Mouse (Mus musculus) T-helper 17 cell (primary cell): ENCODE measurements around the gene Serpinb1c.

Experiments
- in situ Hi-C, 2 experiments: fragments of 300-600 bp; cut with MboI, MseI; formaldehyde crosslinking; loops; 1 replicate in 1 of 2; 2 replicates in 1 of 2; pipeline ENCODE4 v1.15.1; 2025; ENCODE audit warnings: high pct_unique_total_duplicates in 2 of 2

Serpinb1c gene

GRCm38 (mm10) chr13:32867030-32867429 lies 31.0 kb downstream of the Serpinb1c start:
- in situ Hi-C loops = loop anchor here in 1 of 2 experiments (25.0 kb wide), 2 partner anchors 895 to 1020 kb away; no protein-coding TSS in a partner anchor

DNA sequence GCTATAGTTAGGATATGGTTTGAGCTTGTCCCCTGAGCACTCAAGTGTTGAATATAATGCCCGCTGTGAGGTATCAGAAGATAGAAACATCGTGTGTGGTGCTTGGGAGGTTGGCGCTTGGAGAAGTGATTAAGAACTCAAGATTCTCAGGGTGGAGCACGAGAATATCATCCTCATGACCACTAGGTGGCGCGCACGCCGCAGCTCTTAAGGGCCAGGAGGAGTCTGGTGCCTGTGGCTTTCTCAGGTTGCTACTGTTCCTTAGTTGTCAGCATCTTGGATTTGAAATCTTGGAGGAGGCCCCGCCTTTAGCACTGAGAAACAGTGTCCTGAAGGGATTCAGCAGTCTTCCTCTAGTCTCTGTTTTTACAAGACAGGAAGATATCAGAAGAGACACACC lies 31.5 kb downstream of the Serpinb1c start:
- in situ Hi-C loops = loop anchor here in 1 of 2 experiments (25.0 kb wide), 2 partner anchors 896 to 1021 kb away; no protein-coding TSS in a partner anchor

DNA sequence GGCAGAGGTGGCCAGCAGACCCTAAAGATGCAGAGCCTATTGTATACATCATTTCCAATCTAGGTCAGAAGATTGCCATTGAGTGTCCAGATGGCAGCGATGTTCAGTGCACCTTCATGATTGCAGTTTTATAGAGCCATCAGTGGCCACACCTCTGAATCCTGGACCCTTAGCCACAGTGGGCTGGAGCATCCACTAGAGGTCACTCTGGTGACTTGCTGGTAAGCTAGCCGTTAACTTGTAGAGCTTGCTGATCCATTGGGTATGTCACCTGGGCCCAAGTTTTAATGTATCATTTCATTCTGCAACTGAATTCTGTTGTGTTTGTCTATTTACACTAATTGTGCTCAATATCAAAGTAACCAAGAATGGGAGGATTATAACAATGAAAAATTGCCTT lies 32.4 kb downstream of the Serpinb1c start:
- in situ Hi-C loops = loop anchor here in 1 of 2 experiments (25.0 kb wide), 2 partner anchors 897 to 1022 kb away; no protein-coding TSS in a partner anchor

DNA sequence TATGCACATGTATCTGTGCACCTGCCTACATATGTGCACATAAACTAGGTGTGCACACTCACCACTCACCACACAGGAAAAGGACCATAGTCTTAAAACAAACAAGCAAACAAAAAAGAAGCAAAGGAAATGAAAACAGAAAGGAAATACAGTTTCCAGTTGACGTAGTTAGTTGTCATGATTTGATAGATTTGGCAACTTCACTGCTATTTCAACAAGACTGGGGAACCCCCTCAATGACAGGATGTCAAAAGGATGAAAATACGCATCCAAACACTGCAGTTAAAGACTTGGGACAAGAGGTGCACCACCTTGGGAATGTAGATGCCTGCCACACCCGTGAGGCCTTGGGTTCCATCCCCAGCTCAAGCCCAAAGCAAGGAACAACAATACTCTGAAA lies 33.5 kb downstream of the Serpinb1c start:
- in situ Hi-C loops = loop anchor here in 1 of 2 experiments (5.0 to 25.0 kb wide), 3 partner anchors 33 to 1023 kb away; partner anchors contain the start of gene Serpinb1c

DNA sequence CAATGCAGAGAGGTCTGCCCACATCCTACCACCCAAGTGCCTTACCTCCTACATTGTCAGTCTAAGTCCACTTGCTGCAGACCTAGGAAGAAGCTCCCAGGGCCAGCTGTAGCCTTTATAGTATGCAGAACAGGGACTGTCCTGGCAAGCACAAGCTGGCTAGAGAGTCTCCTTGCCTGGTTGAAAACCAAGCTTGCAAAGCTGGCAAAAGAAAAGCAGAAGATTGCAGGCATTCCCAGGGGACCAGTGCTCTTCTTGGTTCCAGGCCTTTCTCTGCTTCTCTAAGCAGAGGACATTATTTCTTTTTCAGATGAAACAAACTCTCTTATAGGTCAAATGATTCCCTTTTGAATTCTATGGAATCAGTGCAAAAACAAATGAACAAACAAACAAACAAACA lies 34.6 kb downstream of the Serpinb1c start:
- in situ Hi-C loops = loop anchor here in 1 of 2 experiments (5.0 to 25.0 kb wide), 3 partner anchors 34 to 1024 kb away; partner anchors contain the start of gene Serpinb1c

- in situ Hi-C loops = loop anchor here in 1 of 2 experiments (5.0 to 25.0 kb wide), 3 partner anchors 36 to 1026 kb away; partner anchors contain the start of gene Serpinb1c
Measured at GRCm38 (mm10) chr13:32860821-32861220, 37.2 kb downstream of the Serpinb1c start.

DNA sequence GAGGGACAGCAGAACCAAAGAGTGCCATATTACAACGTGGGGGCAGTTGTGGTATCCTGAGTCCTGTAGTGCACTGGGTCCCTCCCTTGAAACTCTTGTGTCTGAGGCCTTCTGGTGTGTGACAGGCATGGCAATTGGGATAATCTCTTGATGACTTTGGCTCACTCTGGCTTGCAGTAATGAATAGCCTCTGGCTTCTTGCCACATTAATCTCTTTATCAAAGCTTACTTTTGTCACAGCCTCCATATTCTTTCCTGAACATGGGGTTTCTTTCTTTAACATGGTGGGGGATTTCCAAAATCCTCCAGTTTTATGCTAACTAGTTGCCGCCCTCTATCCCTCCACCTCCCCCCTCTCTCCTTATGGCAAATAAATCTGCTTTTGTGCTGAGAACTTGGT lies 44.9 kb downstream of the Serpinb1c start:
- in situ Hi-C loops = loop anchor here in 1 of 2 experiments (25.0 kb wide), 2 partner anchors 909 to 1034 kb away; no protein-coding TSS in a partner anchor

- in situ Hi-C loops = loop anchor here in 1 of 2 experiments (25.0 kb wide), 2 partner anchors 910 to 1035 kb away; no protein-coding TSS in a partner anchor
Measured at GRCm38 (mm10) chr13:32852539-32852938, 45.5 kb downstream of the Serpinb1c start.

DNA sequence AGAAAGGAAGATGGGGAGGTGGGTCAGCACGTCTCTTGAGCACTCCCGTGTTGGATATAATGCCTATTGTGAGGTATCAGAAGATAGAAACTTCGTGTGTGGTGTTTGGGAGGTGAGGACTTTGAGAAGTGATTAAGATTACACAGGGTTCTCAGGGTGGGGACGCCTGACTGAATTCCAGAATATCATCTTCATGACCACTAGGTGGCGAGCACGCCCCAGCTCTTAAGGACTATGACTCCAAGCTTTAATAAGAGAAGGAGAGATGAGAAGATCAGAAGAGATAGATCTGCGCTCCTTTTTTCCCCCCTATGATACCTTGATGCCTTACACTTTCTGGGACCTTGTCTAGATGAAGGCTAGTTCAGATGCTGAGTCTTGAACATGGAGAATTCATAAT lies 46.0 kb downstream of the Serpinb1c start:
- in situ Hi-C loops = loop anchor here in 1 of 2 experiments (25.0 kb wide), 2 partner anchors 910 to 1035 kb away; no protein-coding TSS in a partner anchor

- in situ Hi-C loops = loop anchor here in 1 of 2 experiments (25.0 kb wide), 2 partner anchors 911 to 1036 kb away; no protein-coding TSS in a partner anchor
Measured at GRCm38 (mm10) chr13:32850668-32851404, 47.2 kb downstream of the Serpinb1c start, which contains the start of gene Serpinb1a. Serpinb1a (minus strand) TSS chr13:32851185.

DNA sequence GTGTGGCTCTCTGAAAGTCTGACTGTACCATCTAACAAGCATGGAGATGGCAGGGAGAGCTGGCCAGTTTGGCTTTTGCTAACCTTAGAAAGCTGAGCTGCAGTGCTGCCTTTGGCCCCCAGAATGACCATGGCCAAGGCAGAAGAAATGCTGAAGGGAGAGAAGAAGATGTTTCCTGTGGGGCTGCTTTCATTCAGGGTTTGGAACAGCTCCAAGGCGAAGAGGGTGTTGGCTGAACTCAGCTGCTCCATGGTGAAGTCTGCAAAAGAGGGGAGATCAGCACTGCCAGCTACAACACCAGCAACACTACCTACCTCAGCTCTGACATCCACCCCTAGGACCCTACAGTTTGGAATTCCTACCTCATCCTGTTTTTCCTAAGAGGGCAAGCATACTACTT lies 47.9 kb downstream of the Serpinb1c start:
- in situ Hi-C loops = loop anchor here in 1 of 2 experiments (25.0 kb wide), 2 partner anchors 912 to 1037 kb away; no protein-coding TSS in a partner anchor

DNA sequence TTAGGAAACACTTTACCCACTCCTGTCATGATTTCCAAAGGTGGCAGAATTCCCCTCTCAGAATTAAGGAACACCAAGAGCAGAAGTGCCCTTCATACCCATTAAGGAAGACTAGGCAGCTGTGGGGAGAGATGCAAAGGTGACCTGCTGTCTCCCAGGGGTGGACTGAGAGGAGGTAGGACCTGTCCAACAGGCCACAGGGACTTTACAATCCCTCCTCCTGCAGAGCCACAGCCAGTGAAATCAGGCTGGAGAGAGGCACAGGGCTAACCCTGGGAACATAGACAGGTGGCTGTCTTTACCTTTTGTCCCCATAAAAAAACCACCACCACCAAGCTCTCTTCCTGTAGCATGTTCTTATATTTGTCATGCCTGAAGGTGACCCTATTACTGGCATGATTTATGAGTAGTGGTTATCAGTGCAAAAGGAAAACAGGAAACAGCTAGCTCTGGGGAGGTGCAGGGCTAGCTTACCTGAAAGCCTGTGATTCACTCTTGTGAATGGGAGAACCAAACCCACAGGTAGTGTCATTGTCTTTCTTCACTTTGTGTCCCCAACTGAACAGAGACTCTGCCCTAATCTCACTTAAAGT lies 48.4 kb downstream of the Serpinb1c start:
- in situ Hi-C loops = loop anchor here in 1 of 2 experiments (25.0 kb wide), 2 partner anchors 913 to 1038 kb away; no protein-coding TSS in a partner anchor

GRCm38 (mm10) chr13:32849092-32849491 lies 48.9 kb downstream of the Serpinb1c start:
- in situ Hi-C loops = no loop called here

DNA sequence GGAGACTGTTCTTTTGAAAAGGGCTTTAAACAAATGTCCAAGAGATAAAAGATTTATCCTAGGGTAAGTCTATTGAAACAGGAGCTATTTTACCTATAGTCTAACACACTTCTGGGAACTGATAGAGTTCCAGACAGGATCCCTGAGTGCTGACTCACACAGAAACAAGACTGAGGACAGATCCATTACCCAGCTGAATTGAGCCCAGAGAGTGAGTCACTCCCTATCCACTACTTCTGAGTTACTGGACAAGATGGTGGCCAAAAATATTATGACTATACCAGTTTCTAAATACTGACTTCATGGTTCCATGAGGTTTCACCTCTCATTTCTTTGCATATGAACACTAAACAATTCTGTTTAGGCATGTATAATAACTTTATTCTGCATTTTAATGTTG lies 51.8 kb downstream of the Serpinb1c start:
- in situ Hi-C loops = no loop called here

DNA sequence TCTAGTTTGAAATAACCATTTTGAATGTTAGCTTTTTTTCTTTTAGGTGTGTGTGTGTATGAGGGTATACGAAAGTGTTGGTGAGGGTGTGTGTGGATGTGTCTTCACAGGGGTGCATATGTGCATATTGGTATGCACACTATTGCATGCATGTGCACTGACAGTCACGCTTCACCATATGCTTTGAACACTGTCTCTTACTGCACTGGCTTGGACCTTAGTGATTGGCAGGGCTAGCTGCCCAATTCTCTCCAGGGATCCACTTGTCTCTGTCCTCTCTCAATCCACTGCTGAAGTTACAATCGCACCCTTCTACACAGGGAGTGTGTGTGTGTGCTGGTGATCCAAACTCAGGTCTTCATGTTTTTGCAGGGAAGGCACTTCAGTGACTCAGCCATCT lies 56.7 kb downstream of the Serpinb1c start:
- in situ Hi-C loops = no loop called here

DNA sequence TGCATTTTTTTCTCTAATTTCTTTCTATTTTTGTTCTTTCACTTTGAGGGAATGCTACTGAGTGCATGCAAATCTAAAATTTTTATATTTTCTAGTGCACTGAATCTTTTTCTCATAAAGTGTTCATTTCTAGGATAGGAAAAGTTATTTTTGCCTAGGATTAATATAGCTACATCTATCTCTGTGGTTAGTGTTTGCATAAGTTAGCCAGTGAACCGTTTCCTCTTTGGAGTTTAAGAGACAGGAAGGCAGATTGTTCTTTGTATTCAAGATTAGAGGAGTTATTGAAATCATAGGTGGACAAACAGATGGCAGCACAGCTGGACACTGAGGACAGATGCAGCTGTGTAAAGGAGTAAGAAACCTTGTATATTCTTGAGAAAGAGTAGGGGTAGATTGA lies 58.7 kb downstream of the Serpinb1c start:
- in situ Hi-C loops = no loop called here

- in situ Hi-C loops = no loop called here
Measured at GRCm38 (mm10) chr13:32834513-32834912, 63.5 kb downstream of the Serpinb1c start.

- in situ Hi-C loops = no loop called here
Measured at GRCm38 (mm10) chr13:32833237-32833636, 64.8 kb downstream of the Serpinb1c start.

DNA sequence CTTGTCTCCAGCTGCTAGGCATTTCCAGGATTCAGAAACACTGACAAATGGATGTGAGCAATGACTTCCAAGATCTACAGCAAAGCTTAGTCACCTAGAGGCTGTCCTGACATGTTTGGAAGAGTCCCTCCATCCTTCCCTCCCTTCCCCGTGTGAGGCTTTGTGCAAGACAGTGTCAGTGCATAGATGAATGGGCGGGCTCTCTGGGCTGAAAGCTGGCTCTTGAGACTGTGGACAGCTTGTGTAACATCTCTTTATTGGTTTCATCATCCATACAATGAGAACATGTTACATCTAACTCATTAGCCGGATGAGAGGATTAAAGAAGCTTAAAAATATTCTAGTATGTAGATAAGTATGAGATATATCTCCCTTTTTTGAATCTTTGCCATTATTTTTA lies 65.2 kb downstream of the Serpinb1c start:
- in situ Hi-C loops = no loop called here

DNA sequence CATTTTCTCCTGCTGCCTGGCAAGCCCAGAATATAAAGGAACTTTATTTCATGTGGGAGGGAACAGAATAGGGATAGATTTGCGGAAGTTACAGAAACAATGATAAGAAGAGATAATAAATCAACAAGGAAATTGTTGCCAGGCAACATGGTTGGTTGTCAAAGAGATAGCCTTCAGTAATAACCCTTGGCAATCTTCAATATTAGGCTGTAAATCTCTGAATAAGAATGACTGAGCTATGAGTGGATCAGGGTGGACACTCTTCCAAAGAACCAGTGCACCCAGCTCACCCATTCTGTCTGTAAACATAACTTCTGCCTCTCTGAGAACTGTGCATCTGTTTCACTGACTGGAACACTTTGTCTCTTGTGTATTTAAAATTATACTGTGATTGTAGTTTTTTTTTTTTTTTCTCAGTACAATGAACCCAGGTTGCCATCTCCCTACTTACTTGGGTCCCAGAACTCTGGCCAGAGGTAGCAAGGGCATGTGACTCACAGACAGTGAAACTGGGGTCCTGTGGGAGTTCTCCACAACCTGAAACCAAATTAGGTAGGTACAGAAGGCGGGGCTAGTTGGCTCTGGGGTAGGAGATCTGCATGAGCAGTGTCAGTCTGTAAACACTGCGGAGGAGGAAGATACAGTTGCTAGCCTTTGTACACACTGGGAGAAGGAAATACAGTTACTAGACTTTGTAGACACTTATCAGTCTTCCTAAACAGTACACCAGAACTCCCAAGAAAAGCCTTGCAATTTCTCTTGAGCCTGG lies 66.3 kb downstream of the Serpinb1c start:
- in situ Hi-C loops = no loop called here
